Mouse (Mus musculus) stomach, postnatal 0 days (tissue): ENCODE measurements around the gene Akt1. TPM values are rescaled to one million over a fixed set of nuclear protein-coding genes. Genes with fewer than 3 reads are reported as not detected.

Experiments
- ATAC-seq: fragments of 200-750 bp; cut with Nextera tagmentation; 2 replicates; pipeline ENCODE4 v1.8.0; 2017; ENCODE audit not compliant: low FRiP score, low TSS enrichment
- DNase-seq: peaks from one replicate; pipeline ENCODE4 v3.0.0-alpha.2; 2016; ENCODE audit warnings: low spot score
- H3K27ac ChIP-seq: fragments of 300-500 bp; sonication (generic); replicated peaks from 2 replicates; pipeline ENCODE4 v1.5.1; 2014; ENCODE audit warnings: mild to moderate bottlenecking, control low read depth
- H3K27me3 ChIP-seq: fragments of 300-500 bp; sonication (generic); 2 replicates; pipeline ENCODE4 v1.6.1; 2014; ENCODE audit warnings: low read length; ENCODE audit not compliant: control insufficient read depth, insufficient read depth
- H3K36me3 ChIP-seq: fragments of 300-500 bp; sonication (generic); 2 replicates; pipeline ENCODE4 v1.6.1; 2014; ENCODE audit warnings: low read length, mixed read lengths; ENCODE audit not compliant: control insufficient read depth, insufficient read depth
- H3K4me1 ChIP-seq: fragments of 300-500 bp; sonication (generic); replicated peaks from 2 replicates; pipeline ENCODE4 v1.6.1; 2014; ENCODE audit warnings: antibody characterized with exemption; ENCODE audit not compliant: control insufficient read depth, insufficient read depth
- H3K4me2 ChIP-seq: fragments of 300-500 bp; sonication (generic); replicated peaks from 2 replicates; pipeline ENCODE4 v1.6.1; 2014; ENCODE audit warnings: low read depth, mild to moderate bottlenecking, control low read depth, moderate library complexity
- H3K4me3 ChIP-seq: fragments of 300-500 bp; sonication (generic); 2 replicates; pipeline ENCODE4 v1.5.1; 2014; ENCODE audit warnings: low read depth, low read length, control low read depth
- H3K9ac ChIP-seq: fragments of 300-500 bp; sonication (generic); 2 replicates; pipeline ENCODE4 v1.6.1; 2014; ENCODE audit warnings: mild to moderate bottlenecking, low read length, control low read depth, mixed read lengths
- H3K9me3 ChIP-seq: fragments of 300-500 bp; sonication (generic); 2 replicates; pipeline ENCODE4 v1.6.1; 2016; ENCODE audit warnings: low read length; ENCODE audit not compliant: control insufficient read depth
- CTCF ChIP-seq: IDR thresholded peaks from 2 replicates; pipeline ENCODE4 v1.5.1; 2016; ENCODE audit warnings: antibody characterized with exemption, low read depth, mild to moderate bottlenecking, moderate library complexity
- EP300 ChIP-seq: optimal IDR thresholded peaks from 2 replicates; pipeline ENCODE3; 2016; ENCODE audit warnings: antibody characterized with exemption
- WGBS: fragments of 180-500 bp; shearing (Covaris S2); extraction: QIAGEN DNeasy Blood & Tissue Kit; methylation state at CpG from one replicate; pipeline ENCODE4 v1.1.7; 2014; 5-methylcytosine and 5-hydroxymethylcytosine counted together
- polyA plus RNA-seq: library from polyadenylated mRNA; unstranded; fragments of >200 nt; fragmentation: Nextera tagmentation; extraction: Ambion mirVana; gene quantifications from 2 replicates; pipeline ENCODE4 v1.2.1, GENCODE M21; 2015

Gene Akt1
- polyA plus RNA-seq, 1 experiment from 2014 or later, result 84.5 TPM

GRCm38 (mm10) chr12:112707573-112707869 is 32.8 kb upstream of the Akt1 start:
- H3K4me3 ChIP-seq, result no peak overlapping the region
- H3K9ac ChIP-seq, result no peak overlapping the region
- no peak overlapping the region for H3K27ac ChIP-seq
- TF ChIP-seq EP300, result no peak
- TF ChIP-seq CTCF, result no peak
- no peaks in the 10 kb centered on the region for H3K27me3 ChIP-seq
- 19% methylated on average over 8 of the region's 8 CpGs for WGBS
- H3K4me1 ChIP-seq, result no peaks in the 10 kb centered on the region
- no peaks in the 10 kb centered on the region for H3K9me3 ChIP-seq
- H3K36me3 ChIP-seq, result no peaks in the 10 kb centered on the region
- no peak for DNase-seq
- ATAC-seq, result peak; percentile 11; the same call in 1 of the 2 replicates
- no peak overlapping the region for H3K4me2 ChIP-seq

GRCm38 (mm10) chr12:112706704-112707572 is 32.3 kb upstream of the Akt1 start:
- TF ChIP-seq CTCF (peak; percentile 100), EP300 (no peak)
- H3K9me3 ChIP-seq, result no peaks in the 10 kb centered on the region
- 0 out of 2 replicates have a peak overlapping the region, but pooled peaks have one; percentile 13 for H3K4me3 ChIP-seq
- DNase-seq, result peak; percentile 90
- no peak overlapping the region for H3K9ac ChIP-seq
- no peaks in the 10 kb centered on the region for H3K27me3 ChIP-seq
- WGBS, result 11% methylated on average over 32 of the region's 32 CpGs
- no peaks in the 10 kb centered on the region for H3K36me3 ChIP-seq
- H3K4me2 ChIP-seq, result peak overlapping the region; percentile 40
- ATAC-seq, result peak; percentile 70
- H3K4me1 ChIP-seq, result no peaks in the 10 kb centered on the region
- H3K27ac ChIP-seq, result no peak overlapping the region

- no peaks in the 10 kb centered on the region for H3K36me3 ChIP-seq
- no peak overlapping the region for H3K4me2 ChIP-seq
- 48% methylated on average over 6 of the region's 6 CpGs for WGBS
These were observed 28.0 kb upstream of the Akt1 start for GRCm38 (mm10) chr12:112702374-112703320.

GRCm38 (mm10) chr12:112700522-112700921 is 25.8 kb upstream of the Akt1 start:
- Histone ChIP-seq H3K36me3 (no peaks in the 10 kb centered on the region), H3K9ac (peak overlapping the region; percentile 47), H3K4me1 (0 out of 2 replicates have a peak, but pooled peaks cover 2% of the 10 kb centered on the region), H3K27ac (no peak overlapping the region), H3K4me2 (peak overlapping the region; percentile 21), H3K9me3 (no peaks in the 10 kb centered on the region), H3K27me3 (no peaks in the 10 kb centered on the region), H3K4me3 (no peak overlapping the region; the same call in 1 of the 2 replicates)
- TF ChIP-seq EP300 (no peak), CTCF (peak; percentile 14; the same call in 1 of the 2 replicates)
- DNase-seq (peak; percentile 48), ATAC-seq (0 out of 2 replicates have a peak, but pooled peaks have one; percentile 19)
- 2% methylated on average over 15 of the region's 15 CpGs for WGBS

More at GRCm38 (mm10) chr12:112702374-112703320, 28.0 kb upstream of the Akt1 start:
- Histone ChIP-seq H3K4me1 (0 out of 2 replicates have a peak, but pooled peaks cover 2% of the 10 kb centered on the region), H3K9me3 (no peaks in the 10 kb centered on the region), H3K27ac (0 out of 2 replicates have a peak overlapping the region, but pooled peaks have one; percentile 18), H3K27me3 (no peaks in the 10 kb centered on the region), H3K4me3 (no peak overlapping the region), H3K9ac (no peak overlapping the region)
- ATAC-seq, result peak; percentile 77
- no peak for TF ChIP-seq CTCF
- TF ChIP-seq EP300, result no peak
- no peak for DNase-seq

GRCm38 (mm10) chr12:112696806-112697425 is 22.2 kb upstream of the Akt1 start:
- H3K4me2 ChIP-seq, result no peak overlapping the region
- no peaks in the 10 kb centered on the region for H3K36me3 ChIP-seq
- H3K4me3 ChIP-seq, result no peak overlapping the region
- 74% methylated on average over 3 of the region's 3 CpGs for WGBS
- peaks cover 8% of the 10 kb centered on the region; the same call in 1 of the 2 replicates for H3K4me1 ChIP-seq
- H3K27me3 ChIP-seq, result no peaks in the 10 kb centered on the region
- H3K9ac ChIP-seq, result no peak overlapping the region
- DNase-seq (no peak), ATAC-seq (no peak)
- no peak overlapping the region for H3K27ac ChIP-seq
- TF ChIP-seq EP300 (no peak), CTCF (no peak)
- H3K9me3 ChIP-seq, result no peaks in the 10 kb centered on the region
